Mouse (Mus musculus): ENCODE measurements around the gene Hmgb3. TPM values are rescaled to one million over a fixed set of nuclear protein-coding genes. Genes with fewer than 3 reads are reported as not detected.

The Hmgb3 gene
- polyA plus RNA-seq, 1 experiment from 2014 or later: 399 TPM

DNA sequence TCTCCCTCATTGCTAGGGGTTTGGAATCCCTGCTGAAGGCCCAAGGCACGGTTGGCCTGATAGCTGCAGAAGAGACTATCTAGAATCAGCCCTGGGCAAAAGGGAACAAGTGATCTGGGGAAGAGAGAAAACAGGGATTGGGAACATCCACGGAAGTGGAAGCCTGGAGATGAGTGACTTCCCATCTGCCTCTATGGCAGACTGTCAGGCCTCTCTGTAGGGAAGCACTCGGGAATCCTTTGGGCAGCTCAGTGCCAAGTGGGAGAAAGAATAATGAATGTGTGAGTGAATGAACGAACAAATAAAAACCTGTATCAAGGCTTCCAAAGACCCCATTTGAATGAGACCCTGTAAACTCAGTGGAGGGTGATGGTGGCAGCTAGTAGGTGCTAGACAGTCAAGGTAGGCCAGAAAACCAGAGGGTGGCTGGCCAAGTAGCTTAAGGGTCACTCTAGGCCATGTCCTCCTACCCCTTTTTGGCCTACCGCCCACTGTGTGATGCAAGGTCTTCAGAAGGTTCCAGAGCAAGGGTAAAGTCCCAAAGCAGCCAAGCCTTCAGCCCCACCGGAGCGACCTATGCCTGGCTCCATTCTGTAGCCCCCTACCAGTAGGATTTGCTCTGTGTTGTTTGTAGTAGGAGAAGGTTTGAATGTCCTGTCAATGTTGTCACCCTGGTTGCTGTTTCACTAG, 14.8 kb upstream of the Hmgb3 start:
- no peaks in the 10 kb centered on the region for H3K9me3 ChIP-seq
- no peak overlapping the region for H3K9ac ChIP-seq
- H3K4me2 ChIP-seq: no peak overlapping the region
- H3K27ac ChIP-seq: no peak overlapping the region
- no peaks in the 10 kb centered on the region for H3K36me3 ChIP-seq
- H3K27me3 ChIP-seq: peaks cover 16% of the 10 kb centered on the region; the same call in 1 of the 2 replicates
- no peak for ATAC-seq (ENCODE audit: insufficient number of reproducible peaks, insufficient read depth, low FRiP score, low TSS enrichment, low read depth)
- WGBS: 76% methylated on average over 7 of the region's 7 CpGs
- no peaks in the 10 kb centered on the region for H3K4me1 ChIP-seq
- H3K4me3 ChIP-seq: no peak overlapping the region

DNA sequence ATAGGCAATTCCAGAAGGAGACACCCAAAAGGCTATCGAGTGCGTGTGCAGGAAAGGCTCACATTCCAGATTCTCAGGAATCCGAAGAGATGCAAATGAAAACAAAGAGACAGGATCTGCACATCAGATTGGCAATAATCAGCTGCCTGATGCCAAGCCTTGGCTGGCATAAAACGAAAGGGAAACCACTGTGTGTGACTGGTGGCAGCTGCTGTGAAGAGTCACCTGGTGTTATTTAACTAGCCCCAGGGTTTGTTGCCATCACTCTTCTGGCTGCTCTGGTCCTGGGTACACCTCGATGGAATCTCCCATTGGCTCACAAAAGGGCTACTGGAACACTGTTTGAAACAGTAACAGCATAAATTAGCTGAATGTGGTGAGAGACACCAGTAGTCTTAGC, 11.0 kb upstream of the Hmgb3 start:
- Histone ChIP-seq H3K4me1 (no peaks in the 10 kb centered on the region), H3K4me2 (no peak overlapping the region), H3K4me3 (no peak overlapping the region), H3K9ac (no peak overlapping the region), H3K36me3 (no peaks in the 10 kb centered on the region), H3K9me3 (no peaks in the 10 kb centered on the region), H3K27me3 (peaks cover 11% of the 10 kb centered on the region; the same call in 1 of the 2 replicates), H3K27ac (no peak overlapping the region)
- ATAC-seq (ENCODE audit: insufficient number of reproducible peaks, insufficient read depth, low FRiP score, low TSS enrichment, low read depth): no peak
- WGBS: 50% methylated on average over 5 of the region's 5 CpGs

DNA sequence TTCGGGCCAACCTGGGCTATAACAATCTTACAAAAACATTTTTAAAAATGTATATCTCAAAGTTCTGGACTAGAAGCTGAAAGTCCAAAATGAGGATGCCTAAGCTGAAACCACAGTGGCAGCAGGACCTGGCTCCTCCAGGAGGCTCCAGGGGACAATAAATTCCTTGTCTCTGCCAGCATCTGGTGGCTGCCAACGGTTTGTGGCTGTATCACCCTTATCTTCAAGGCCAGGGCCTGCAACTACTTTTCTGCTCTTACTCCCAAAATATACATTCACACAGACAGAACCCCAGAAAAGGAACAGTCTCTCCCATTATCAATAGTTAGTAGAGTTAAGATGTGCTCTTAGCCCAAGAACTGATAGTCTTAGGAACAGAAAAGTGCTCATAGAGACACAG, 10.6 kb upstream of the Hmgb3 start:
- no peaks in the 10 kb centered on the region for H3K4me1 ChIP-seq
- H3K36me3 ChIP-seq: no peaks in the 10 kb centered on the region
- H3K4me3 ChIP-seq: no peak overlapping the region
- ATAC-seq (ENCODE audit: insufficient number of reproducible peaks, insufficient read depth, low FRiP score, low TSS enrichment, low read depth): no peak
- H3K27ac ChIP-seq: no peak overlapping the region
- WGBS: 70% methylated on average over 2 of the region's 2 CpGs
- no peak overlapping the region for H3K9ac ChIP-seq
- H3K27me3 ChIP-seq: peaks cover 11% of the 10 kb centered on the region; the same call in 1 of the 2 replicates
- H3K4me2 ChIP-seq: no peak overlapping the region
- no peaks in the 10 kb centered on the region for H3K9me3 ChIP-seq

DNA sequence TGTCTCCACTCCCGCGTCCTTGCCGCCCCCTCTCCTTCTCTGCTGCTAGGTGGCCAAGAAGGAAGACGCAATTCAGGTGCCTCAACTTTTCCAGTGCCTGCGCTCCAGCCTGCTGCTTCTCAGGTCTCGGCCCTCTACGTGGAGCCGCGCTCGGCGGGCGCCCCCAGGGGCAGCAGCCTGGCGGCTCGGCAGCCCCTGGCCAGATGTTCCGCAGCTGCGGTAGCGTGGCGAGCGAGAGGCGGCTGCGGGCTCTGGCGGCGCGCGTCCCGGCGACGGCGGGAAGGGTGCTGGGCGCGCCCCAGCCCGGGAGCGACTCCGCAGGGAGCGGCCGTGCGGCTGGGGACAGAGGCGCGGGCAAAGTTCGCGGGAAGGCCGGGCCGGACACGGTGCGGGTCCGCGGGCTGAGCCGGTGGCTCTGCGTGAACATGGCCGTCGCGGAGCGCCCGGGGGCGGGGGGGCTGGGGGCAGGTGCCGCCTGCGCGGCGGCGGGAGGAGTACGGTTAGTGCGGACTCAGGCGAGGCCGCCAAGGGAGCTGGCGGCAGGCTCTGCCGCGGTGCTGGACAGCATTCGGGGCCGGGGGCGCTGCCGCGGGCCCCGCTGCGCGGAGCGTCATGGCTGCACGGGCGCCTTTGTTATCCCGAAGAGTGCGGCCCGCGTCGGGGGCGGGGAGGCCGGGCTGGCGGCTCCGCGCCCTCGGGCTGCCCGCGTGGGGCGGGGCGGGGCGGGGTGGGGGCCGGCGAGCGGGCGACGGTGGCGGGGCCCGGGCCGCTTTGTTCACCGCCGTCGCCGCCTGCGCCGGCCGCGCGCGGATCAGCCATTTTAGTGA, 610 bp downstream of the Hmgb3 start:
- peak overlapping the region; percentile 66 for H3K4me2 ChIP-seq
- 33% methylated on average over 59 of the region's 112 CpGs for WGBS
- H3K27ac ChIP-seq: peak overlapping the region; percentile 97
- H3K36me3 ChIP-seq: peaks cover 12% of the 10 kb centered on the region; the same call in 1 of the 2 replicates
- H3K9me3 ChIP-seq: no peaks in the 10 kb centered on the region
- H3K27me3 ChIP-seq: no peaks in the 10 kb centered on the region
- peak overlapping the region; percentile 90 for H3K9ac ChIP-seq
- H3K4me1 ChIP-seq: no peaks in the 10 kb centered on the region
- peak; percentile 62 for ATAC-seq (ENCODE audit: insufficient number of reproducible peaks, insufficient read depth, low FRiP score, low TSS enrichment, low read depth)
- H3K4me3 ChIP-seq: peak overlapping the region; percentile 63

DNA sequence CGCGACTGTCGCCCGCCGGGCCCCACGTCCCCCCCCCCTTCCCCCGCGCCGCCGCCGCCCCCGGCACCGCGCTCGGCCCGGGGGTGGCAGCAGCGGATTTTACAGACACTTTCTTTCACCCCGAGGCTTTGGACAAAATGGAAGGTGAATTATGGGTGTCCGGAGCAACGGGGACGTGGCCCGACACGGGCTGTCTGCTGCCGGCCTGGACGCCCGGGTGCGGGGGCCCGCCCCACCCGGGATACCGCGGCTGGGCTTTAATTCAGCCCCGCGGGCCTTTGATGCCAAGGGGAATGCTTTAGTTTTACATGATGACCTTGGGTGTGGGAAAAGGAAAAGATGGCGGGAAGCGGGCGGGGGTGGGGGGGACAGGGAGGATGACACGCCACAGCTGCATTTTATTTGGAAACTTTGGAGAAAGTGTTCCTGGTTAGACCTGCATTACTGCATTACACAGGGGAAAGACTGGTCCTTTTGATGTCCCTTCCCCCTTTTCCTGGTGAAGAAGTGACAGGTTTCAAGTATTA, 1.3 kb downstream of the Hmgb3 start:
- Histone ChIP-seq H3K9me3 (no peaks in the 10 kb centered on the region), H3K4me2 (peak overlapping the region; percentile 66), H3K27me3 (no peaks in the 10 kb centered on the region), H3K9ac (peak overlapping the region; percentile 90), H3K36me3 (peaks cover 17% of the 10 kb centered on the region; the same call in 1 of the 2 replicates), H3K4me1 (no peaks in the 10 kb centered on the region), H3K4me3 (peak overlapping the region; percentile 63), H3K27ac (peak overlapping the region; percentile 97)
- WGBS: 23% methylated on average over 20 of the region's 37 CpGs
- ATAC-seq (ENCODE audit: insufficient number of reproducible peaks, insufficient read depth, low FRiP score, low TSS enrichment, low read depth): no peak

DNA sequence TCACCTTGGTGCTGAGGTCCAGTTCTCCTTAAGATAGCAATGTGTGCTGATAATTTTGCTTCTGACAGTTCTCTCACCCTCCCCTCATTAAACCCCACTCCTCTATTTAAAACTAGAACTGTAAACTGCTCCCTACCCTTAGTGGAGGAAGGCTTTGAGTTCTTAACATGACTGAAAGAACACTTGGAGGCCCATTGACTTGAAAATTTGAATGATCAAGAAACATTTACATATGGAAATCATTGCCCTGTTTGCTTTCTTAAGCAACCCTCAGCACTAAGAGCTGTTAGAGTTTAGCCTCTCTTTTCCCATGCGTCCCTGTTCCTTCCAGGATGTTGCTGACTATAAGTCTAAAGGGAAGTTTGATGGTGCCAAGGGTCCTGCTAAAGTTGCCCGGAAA, 3.6 kb downstream of the Hmgb3 start:
- Histone ChIP-seq H3K27me3 (no peaks in the 10 kb centered on the region), H3K4me3 (no peak overlapping the region), H3K9me3 (no peaks in the 10 kb centered on the region), H3K4me2 (no peak overlapping the region), H3K9ac (no peak overlapping the region), H3K36me3 (peaks cover 17% of the 10 kb centered on the region; the same call in 1 of the 2 replicates), H3K4me1 (no peaks in the 10 kb centered on the region), H3K27ac (no peak overlapping the region)
- ATAC-seq (ENCODE audit: insufficient number of reproducible peaks, insufficient read depth, low FRiP score, low TSS enrichment, low read depth): no peak
- WGBS: 83% methylated on average over 2 of the region's 2 CpGs

DNA sequence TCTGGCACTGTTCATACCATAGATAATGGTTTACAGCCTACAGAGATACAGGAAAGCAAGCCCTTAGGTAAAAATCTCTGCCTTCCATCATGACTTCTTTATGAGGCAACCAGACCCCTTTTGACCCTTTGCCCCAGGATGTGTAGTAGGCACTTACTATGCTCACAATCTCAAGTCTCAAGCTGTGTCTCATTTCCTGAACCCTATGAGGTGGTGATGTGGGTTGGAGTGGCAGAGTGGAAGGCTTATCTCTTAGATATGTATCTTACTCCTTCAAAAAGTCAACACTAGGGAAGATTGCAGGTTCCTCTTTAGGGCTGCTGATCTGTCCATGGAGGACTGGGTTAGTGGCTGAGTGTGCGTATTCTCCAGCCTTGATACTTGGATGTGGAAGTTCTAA, 5.1 kb downstream of the Hmgb3 start:
- no peaks in the 10 kb centered on the region for H3K27me3 ChIP-seq
- no peak for ATAC-seq (ENCODE audit: insufficient number of reproducible peaks, insufficient read depth, low FRiP score, low TSS enrichment, low read depth)
- H3K4me1 ChIP-seq: no peaks in the 10 kb centered on the region
- no peak overlapping the region for H3K4me3 ChIP-seq
- no peak overlapping the region for H3K9ac ChIP-seq
- H3K4me2 ChIP-seq: no peak overlapping the region
- H3K9me3 ChIP-seq: no peaks in the 10 kb centered on the region
- H3K36me3 ChIP-seq: peaks cover 17% of the 10 kb centered on the region; the same call in 1 of the 2 replicates
- WGBS: 92% methylated on average over 1 of the region's 1 CpGs
- H3K27ac ChIP-seq: no peak overlapping the region

DNA sequence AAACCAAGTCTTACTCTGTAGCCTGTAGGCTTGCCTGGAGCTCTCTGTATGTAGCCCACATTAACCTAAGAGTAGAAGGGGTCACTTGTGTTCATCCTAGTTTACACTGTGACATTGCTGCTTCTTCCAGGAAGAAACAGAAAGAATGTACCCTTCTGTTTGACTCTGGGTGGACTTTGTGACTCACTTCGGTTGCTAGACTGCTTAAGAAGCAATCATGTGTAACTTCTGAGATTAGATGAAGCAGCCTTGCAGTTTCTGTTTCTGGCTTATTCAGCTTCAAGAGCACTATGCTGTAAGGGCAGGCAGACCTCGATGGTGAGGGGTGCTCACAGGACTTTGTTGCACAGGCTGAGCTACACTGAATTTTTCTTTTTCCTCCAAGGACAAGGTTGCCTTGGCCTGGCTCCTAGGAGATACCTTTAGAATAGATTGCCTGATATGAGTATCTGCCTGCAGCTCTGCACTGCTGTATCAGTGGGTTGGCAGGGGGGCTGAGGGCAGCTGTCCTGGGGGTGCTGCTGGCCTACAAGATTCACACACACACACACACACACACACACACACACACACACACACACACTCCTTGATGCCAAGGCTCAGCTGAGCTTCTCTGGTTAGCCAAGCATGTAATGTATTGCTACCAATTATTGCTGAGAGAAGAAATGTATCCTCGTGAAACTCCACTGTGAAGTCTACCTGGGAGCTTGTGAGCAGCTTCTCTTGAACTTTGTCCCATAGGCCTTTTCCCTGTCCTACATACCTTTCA, 17.6 kb downstream of the Hmgb3 start:
- H3K9ac ChIP-seq: no peak overlapping the region
- no peak overlapping the region for H3K4me2 ChIP-seq
- no peaks in the 10 kb centered on the region for H3K4me1 ChIP-seq
- ATAC-seq (ENCODE audit: insufficient number of reproducible peaks, insufficient read depth, low FRiP score, low TSS enrichment, low read depth): no peak
- no peak overlapping the region for H3K4me3 ChIP-seq
- H3K27me3 ChIP-seq: no peaks in the 10 kb centered on the region
- H3K9me3 ChIP-seq: no peaks in the 10 kb centered on the region
- no peak overlapping the region for H3K27ac ChIP-seq
- no peaks in the 10 kb centered on the region for H3K36me3 ChIP-seq
- 61% methylated on average over 3 of the region's 3 CpGs for WGBS

DNA sequence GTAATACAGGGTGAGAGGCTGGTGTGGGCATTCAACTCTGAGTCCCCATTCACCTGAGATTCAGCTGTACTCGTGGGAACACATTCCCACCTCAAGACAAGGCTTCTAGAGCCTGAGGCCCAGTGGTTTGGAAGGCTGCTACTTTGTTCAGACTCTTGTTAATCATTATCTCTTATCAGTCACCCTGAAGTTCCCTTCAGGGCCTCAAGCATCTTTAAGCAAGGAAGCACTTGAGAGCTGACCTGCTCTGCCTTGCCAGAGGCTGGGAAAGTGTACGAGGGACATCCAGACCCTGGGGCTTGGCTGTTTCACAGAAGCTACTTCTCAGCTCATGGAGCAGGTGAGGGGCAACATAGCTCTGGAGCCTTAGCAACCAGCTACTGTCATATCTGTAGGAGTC, 19.8 kb downstream of the Hmgb3 start:
- Histone ChIP-seq H3K36me3 (no peaks in the 10 kb centered on the region), H3K27me3 (no peaks in the 10 kb centered on the region), H3K4me3 (no peak overlapping the region), H3K9ac (no peak overlapping the region), H3K9me3 (no peaks in the 10 kb centered on the region), H3K4me2 (no peak overlapping the region), H3K27ac (no peak overlapping the region), H3K4me1 (no peaks in the 10 kb centered on the region)
- WGBS: 48% methylated on average over 2 of the region's 2 CpGs
- ATAC-seq (ENCODE audit: insufficient number of reproducible peaks, insufficient read depth, low FRiP score, low TSS enrichment, low read depth): no peak

DNA sequence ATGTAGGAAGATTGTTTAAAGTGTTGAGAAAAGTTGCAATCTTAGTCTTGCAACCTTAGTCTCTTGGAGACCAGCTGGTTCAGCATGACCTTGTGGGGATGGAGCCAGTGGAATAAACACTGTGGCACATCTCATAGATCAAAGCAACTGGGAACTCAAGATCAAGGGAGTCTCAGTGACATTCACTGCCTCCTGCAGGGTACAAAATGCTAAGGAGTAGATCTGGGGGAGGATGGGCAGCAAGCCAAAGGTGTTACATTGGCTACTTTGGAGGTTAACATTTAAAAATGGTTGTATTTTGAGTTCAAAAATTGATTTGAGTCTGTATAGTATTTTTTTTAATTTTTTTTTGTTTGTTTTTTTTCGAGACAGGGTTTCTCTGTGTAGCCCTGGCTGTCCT, 33.5 kb downstream of the Hmgb3 start:
- 44% methylated on average over 1 of the region's 1 CpGs for WGBS
- Histone ChIP-seq H3K4me2 (no peak overlapping the region), H3K4me3 (no peak overlapping the region), H3K9me3 (no peaks in the 10 kb centered on the region), H3K9ac (no peak overlapping the region), H3K4me1 (no peaks in the 10 kb centered on the region), H3K36me3 (no peaks in the 10 kb centered on the region), H3K27me3 (no peaks in the 10 kb centered on the region), H3K27ac (no peak overlapping the region)
- ATAC-seq (ENCODE audit: insufficient number of reproducible peaks, insufficient read depth, low FRiP score, low TSS enrichment, low read depth): no peak

DNA sequence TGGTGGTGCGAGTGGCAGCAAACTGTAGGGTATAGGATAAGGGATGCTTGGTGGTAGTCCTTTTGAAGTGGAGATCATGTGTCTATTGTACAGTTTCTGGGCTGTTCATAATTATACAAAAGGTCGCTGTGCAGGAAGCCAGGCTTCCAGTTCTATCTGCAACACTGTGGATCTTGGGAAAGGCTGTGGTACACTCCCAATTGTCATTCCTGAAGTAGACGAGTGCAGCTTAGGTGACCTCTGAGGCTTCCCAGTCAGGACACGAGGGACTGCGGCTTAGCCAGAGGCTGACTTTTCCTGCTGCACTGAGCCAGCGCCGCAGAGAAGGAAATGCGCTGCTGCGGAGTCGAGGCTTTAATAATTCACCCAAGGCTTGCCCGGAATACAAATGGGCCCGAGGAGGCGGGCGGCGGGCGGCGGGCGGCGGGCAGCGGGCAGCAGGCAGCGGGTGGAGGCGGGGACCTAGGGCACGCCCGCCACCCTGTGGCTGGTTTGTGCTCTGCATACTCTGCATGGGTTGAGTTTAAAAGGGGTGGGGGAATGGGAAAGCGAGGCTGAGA, 45.4 kb downstream of the Hmgb3 start:
- peak overlapping the region; percentile 25 for H3K4me3 ChIP-seq
- no peaks in the 10 kb centered on the region for H3K4me1 ChIP-seq
- no peaks in the 10 kb centered on the region for H3K36me3 ChIP-seq
- no peaks in the 10 kb centered on the region for H3K9me3 ChIP-seq
- 26% methylated on average over 25 of the region's 25 CpGs for WGBS
- H3K27me3 ChIP-seq: peaks cover 15% of the 10 kb centered on the region; the same call in 1 of the 2 replicates
- ATAC-seq (ENCODE audit: insufficient number of reproducible peaks, insufficient read depth, low FRiP score, low TSS enrichment, low read depth): peak; percentile 52; the same call in 1 of the 2 replicates
- H3K4me2 ChIP-seq: peak overlapping the region; percentile 55
- H3K27ac ChIP-seq: no peak overlapping the region
- H3K9ac ChIP-seq: no peak overlapping the region
